Mouse (Mus musculus): Measurements from ENCODE around the gene Atf7.

GRCm38 (mm10) chr15:102583708-102584383 is 41.4 kb downstream of the Atf7 start:
- TF ChIP-seq CTCF (IDR thresholded peaks at IDR 0.05; ENCODE audit: borderline replicate concordance, control insufficient read depth, extremely low read depth, insufficient read depth, low read length, poor library complexity) (no peak), POLR2A (IDR thresholded peaks at IDR 0.05; ENCODE audit: control insufficient read depth, extremely low read depth, insufficient read depth, low read length, poor library complexity) (no peak)
